Mouse (Mus musculus): ENCODE measurements around the gene Gfm2. TPM values are rescaled to one million over a fixed set of nuclear protein-coding genes. Genes with fewer than 3 reads are reported as not detected.
"Not testable (repeated sequence)": the region's sequence is repeated elsewhere in the genome, so short reads cannot be mapped to it uniquely, and the experiment has no call there.

The Gfm2 gene
- total RNA-seq (2014; rRNA removed) (41.1 and 42.9 TPM in 2 replicates), polyA plus RNA-seq (2012; rRNA removed) (25.9 TPM in 2 replicates)

GRCm38 (mm10) chr13:97137466-97138400 is at the start of gene Gfm2, which contains the start of gene Nsa2:
Gfm2 (plus strand) TSS chr13:97137937.
Nsa2 (minus strand) TSS chr13:97137937.
- peak within 1 kb of the TSS; percentile 93 for H3K9ac ChIP-seq (ENCODE audit: low read depth, low read length)
- peak within 1 kb of the TSS; percentile 88 for H3K27ac ChIP-seq (replicated peaks; ENCODE audit: insufficient read depth, low read depth, low read length)
- WGBS = under 1% methylated on average over 57 of the region's 57 CpGs
- peak within 1 kb of the TSS; percentile 95 for H3K4me3 ChIP-seq (ENCODE audit: insufficient read depth, low read depth, low read length)
- TF ChIP-seq POLR2A (IDR thresholded peaks at IDR 0.05; ENCODE audit: extremely low read depth, insufficient read depth, low read length) = peak; percentile 70
- no peak for TF ChIP-seq CTCF (IDR thresholded peaks at IDR 0.05; ENCODE audit: low read depth, low read length)
- no peaks in the 10 kb centered on the region for H3K27me3 ChIP-seq (ENCODE audit: control insufficient read depth, insufficient read depth, low read length)
- DNase-seq (ENCODE audit: extremely low read depth, low read depth, low spot score) = peak; percentile 95
- H3K36me3 ChIP-seq (ENCODE audit: control insufficient read depth, insufficient read depth, low read length) = peaks cover 20% of the 10 kb centered on the region
- peaks cover 3% of the 10 kb centered on the region; the same call in 1 of the 2 replicates for H3K4me1 ChIP-seq (ENCODE audit: control insufficient read depth, insufficient read depth, low read length)
- peaks cover 6% of the 10 kb centered on the region; the same call in 1 of the 2 replicates for H3K79me2 ChIP-seq (ENCODE audit: control insufficient read depth, insufficient read depth, low read length)

GRCm38 (mm10) chr13:97088183-97088582 is 49.6 kb upstream of the Gfm2 start:
- no peaks in the 10 kb centered on the region for H3K4me1 ChIP-seq (ENCODE audit: control insufficient read depth, insufficient read depth, low read length)
- no peak overlapping the region for H3K27ac ChIP-seq (replicated peaks; ENCODE audit: insufficient read depth, low read depth, low read length)
- no peaks in the 10 kb centered on the region for H3K27me3 ChIP-seq (ENCODE audit: control insufficient read depth, insufficient read depth, low read length)
- no peak for DNase-seq (ENCODE audit: extremely low read depth, low read depth, low spot score)
- WGBS = 93% methylated on average over 3 of the region's 3 CpGs
- TF ChIP-seq CTCF (IDR thresholded peaks at IDR 0.05; ENCODE audit: low read depth, low read length) = no peak
- no peaks in the 10 kb centered on the region for H3K79me2 ChIP-seq (ENCODE audit: control insufficient read depth, insufficient read depth, low read length)
- no peaks in the 10 kb centered on the region for H3K36me3 ChIP-seq (ENCODE audit: control insufficient read depth, insufficient read depth, low read length)
- no peak overlapping the region for H3K9ac ChIP-seq (ENCODE audit: low read depth, low read length)
- H3K4me3 ChIP-seq (ENCODE audit: insufficient read depth, low read depth, low read length) = no peak overlapping the region

GRCm38 (mm10) chr13:97095726-97096125 is 42.0 kb upstream of the Gfm2 start:
- Histone ChIP-seq H3K79me2 (ENCODE audit: control insufficient read depth, insufficient read depth, low read length) (no peaks in the 10 kb centered on the region), H3K27ac (replicated peaks; ENCODE audit: insufficient read depth, low read depth, low read length) (no peak overlapping the region), H3K27me3 (ENCODE audit: control insufficient read depth, insufficient read depth, low read length) (no peaks in the 10 kb centered on the region), H3K4me3 (ENCODE audit: insufficient read depth, low read depth, low read length) (no peak overlapping the region), H3K9ac (ENCODE audit: low read depth, low read length) (no peak overlapping the region), H3K4me1 (ENCODE audit: control insufficient read depth, insufficient read depth, low read length) (no peaks in the 10 kb centered on the region), H3K36me3 (ENCODE audit: control insufficient read depth, insufficient read depth, low read length) (no peaks in the 10 kb centered on the region)
- no peak for DNase-seq (ENCODE audit: extremely low read depth, low read depth, low spot score)
- WGBS = 72% methylated on average over 4 of the region's 4 CpGs
- TF ChIP-seq POLR2A (IDR thresholded peaks at IDR 0.05; ENCODE audit: extremely low read depth, insufficient read depth, low read length) = no peak
- TF ChIP-seq CTCF (IDR thresholded peaks at IDR 0.05; ENCODE audit: low read depth, low read length) = no peak

- WGBS = 78% methylated on average over 22 of the region's 22 CpGs
- DNase-seq (ENCODE audit: extremely low read depth, low read depth, low spot score) = peak; percentile 26
- Histone ChIP-seq H3K79me2 (ENCODE audit: control insufficient read depth, insufficient read depth, low read length) (no peaks in the 10 kb centered on the region), H3K27me3 (ENCODE audit: control insufficient read depth, insufficient read depth, low read length) (no peaks in the 10 kb centered on the region), H3K27ac (replicated peaks; ENCODE audit: insufficient read depth, low read depth, low read length) (no peak within 1 kb of the TSS), H3K36me3 (ENCODE audit: control insufficient read depth, insufficient read depth, low read length) (no peaks in the 10 kb centered on the region), H3K9ac (ENCODE audit: low read depth, low read length) (no peak within 1 kb of the TSS), H3K4me3 (ENCODE audit: insufficient read depth, low read depth, low read length) (no peak within 1 kb of the TSS), H3K4me1 (ENCODE audit: control insufficient read depth, insufficient read depth, low read length) (no peaks in the 10 kb centered on the region)
- TF ChIP-seq POLR2A (IDR thresholded peaks at IDR 0.05; ENCODE audit: extremely low read depth, insufficient read depth, low read length) = no peak
- TF ChIP-seq CTCF (IDR thresholded peaks at IDR 0.05; ENCODE audit: low read depth, low read length) = peak; percentile 42
These were observed 38.4 kb upstream of the Gfm2 start, which contains the start of gene Gm6169 for GRCm38 (mm10) chr13:97099187-97099852. Gm6169 (minus strand) TSS chr13:97099237.

- Histone ChIP-seq H3K27ac (replicated peaks; ENCODE audit: insufficient read depth, low read depth, low read length) (no peak overlapping the region), H3K36me3 (ENCODE audit: control insufficient read depth, insufficient read depth, low read length) (no peaks in the 10 kb centered on the region), H3K27me3 (ENCODE audit: control insufficient read depth, insufficient read depth, low read length) (no peaks in the 10 kb centered on the region), H3K79me2 (ENCODE audit: control insufficient read depth, insufficient read depth, low read length) (no peaks in the 10 kb centered on the region), H3K9ac (ENCODE audit: low read depth, low read length) (no peak overlapping the region), H3K4me1 (ENCODE audit: control insufficient read depth, insufficient read depth, low read length) (no peaks in the 10 kb centered on the region), H3K4me3 (ENCODE audit: insufficient read depth, low read depth, low read length) (no peak overlapping the region)
- no peak for DNase-seq (ENCODE audit: extremely low read depth, low read depth, low spot score)
- 84% methylated on average over 7 of the region's 7 CpGs for WGBS
- no peak for TF ChIP-seq CTCF (IDR thresholded peaks at IDR 0.05; ENCODE audit: low read depth, low read length)
- TF ChIP-seq POLR2A (IDR thresholded peaks at IDR 0.05; ENCODE audit: extremely low read depth, insufficient read depth, low read length) = no peak
These were observed 32.7 kb upstream of the Gfm2 start for GRCm38 (mm10) chr13:97104996-97105395.

- not testable (repeated sequence) for H3K4me3 ChIP-seq (ENCODE audit: insufficient read depth, low read depth, low read length); H3K9ac ChIP-seq (ENCODE audit: low read depth, low read length); H3K27ac ChIP-seq (replicated peaks; ENCODE audit: insufficient read depth, low read depth, low read length); H3K27me3 ChIP-seq (ENCODE audit: control insufficient read depth, insufficient read depth, low read length); H3K79me2 ChIP-seq (ENCODE audit: control insufficient read depth, insufficient read depth, low read length); DNase-seq (ENCODE audit: extremely low read depth, low read depth, low spot score); H3K36me3 ChIP-seq (ENCODE audit: control insufficient read depth, insufficient read depth, low read length); H3K4me1 ChIP-seq (ENCODE audit: control insufficient read depth, insufficient read depth, low read length)
- whole genome bisulfite sequencing = 91% methylated on average over 4 of the region's 4 CpGs
These were observed 30.0 kb upstream of the Gfm2 start for GRCm38 (mm10) chr13:97107721-97108120.

Data from liver, adult 2 months (tissue).